Mouse (Mus musculus) erythroblast, embryonic 14.5 days (primary cell): ENCODE data around the gene Ccsap.

Experiments
- GATA1 ChIP-seq: IDR thresholded peaks from 2 replicates; pipeline ENCODE4 v1.6.1; 2012; ENCODE audit warnings: low read length, inconsistent platforms, mixed read lengths
- TAL1 ChIP-seq: IDR thresholded peaks from 3 replicates; pipeline ENCODE4 v1.6.1; 2012; ENCODE audit warnings: low read length, inconsistent platforms, mixed read lengths

DNA sequence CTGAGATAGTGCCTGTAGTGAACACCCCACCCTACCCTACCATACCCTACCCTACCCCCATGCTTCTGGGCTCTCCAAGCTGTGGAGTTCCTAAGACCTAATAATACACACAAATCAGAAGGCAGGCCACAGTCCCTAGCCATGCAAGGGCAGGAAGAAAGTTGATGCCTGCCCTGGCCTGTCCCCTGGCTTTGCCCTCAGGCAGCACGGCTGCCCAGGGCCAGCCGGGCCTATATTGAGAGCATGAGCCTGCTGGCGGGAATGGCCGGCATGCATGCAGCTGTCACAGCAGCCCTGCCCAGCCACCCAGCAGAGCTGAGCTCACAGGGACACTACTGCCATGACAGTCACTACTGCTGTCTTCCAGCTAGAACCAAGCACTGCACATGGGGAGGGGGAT, 23.1 kb upstream of the Ccsap start:
- no peak for TF ChIP-seq GATA1
- TF ChIP-seq TAL1, result no peak
